Mouse (Mus musculus) midbrain, embryonic 16.5 days (tissue): ENCODE measurements at regions not wholly inside any gene's neighbourhood (a gene's known extent, or its start where the extent isn't known, plus 50 kb on each side); places are given as distances from the start of the nearest gene placed in this dataset.

Experiments used
- ATAC-seq: fragments of 200-750 bp; cut with Nextera tagmentation; 2 replicates; pipeline ENCODE4 v1.8.0; 2017; ENCODE audit warnings: moderate TSS enrichment
- H3K27ac ChIP-seq: fragments of 300-500 bp; sonication (generic); 2 replicates; pipeline ENCODE4 v1.5.1; 2014; ENCODE audit warnings: mild to moderate bottlenecking, low read length, mixed read lengths
- H3K27me3 ChIP-seq: fragments of 300-500 bp; sonication (generic); 2 replicates; pipeline ENCODE4 v1.6.1; 2014; ENCODE audit warnings: low read depth, low read length, mixed read lengths; ENCODE audit not compliant: control insufficient read depth, insufficient read depth
- H3K36me3 ChIP-seq: fragments of 300-500 bp; sonication (generic); 2 replicates; pipeline ENCODE4 v1.6.1; 2014; ENCODE audit warnings: mild to moderate bottlenecking, low read length, moderate library complexity, mixed read lengths; ENCODE audit not compliant: control insufficient read depth, insufficient read depth
- H3K4me1 ChIP-seq: fragments of 300-500 bp; sonication (generic); 2 replicates; pipeline ENCODE4 v1.6.1; 2014; ENCODE audit warnings: mild to moderate bottlenecking, low read length, mixed read lengths; ENCODE audit not compliant: control insufficient read depth, insufficient read depth
- H3K4me2 ChIP-seq: fragments of 300-500 bp; sonication (generic); 2 replicates; pipeline ENCODE4 v1.6.1; 2014; ENCODE audit warnings: mild to moderate bottlenecking, low read length, mixed read lengths
- H3K4me3 ChIP-seq: fragments of 300-500 bp; sonication (generic); 2 replicates; pipeline ENCODE4 v1.5.1; 2014; ENCODE audit warnings: low read depth, mild to moderate bottlenecking, low read length, moderate library complexity, mixed read lengths
- H3K9ac ChIP-seq: fragments of 300-500 bp; sonication (generic); 2 replicates; pipeline ENCODE4 v1.6.1; 2014; ENCODE audit warnings: low read depth, low read length, mixed read lengths
- H3K9me3 ChIP-seq: fragments of 300-500 bp; sonication (generic); replicated peaks from 2 replicates; pipeline ENCODE4 v1.6.1; 2014; ENCODE audit warnings: mild to moderate bottlenecking, low read length, mixed read lengths; ENCODE audit not compliant: control insufficient read depth, poor library complexity, severe bottlenecking
- WGBS: fragments of 180-500 bp; shearing (Covaris S2); extraction: QIAGEN DNeasy Blood & Tissue Kit; methylation state at CpG from one replicate; pipeline ENCODE4 v1.1.7; 2014; 5-methylcytosine and 5-hydroxymethylcytosine counted together

GRCm38 (mm10) chr2:132472126-132472525 lies 86.9 kb upstream of the Prokr2 start:
- no peak for ATAC-seq
- Histone ChIP-seq H3K4me2 (no peak overlapping the region), H3K36me3 (no peaks in the 10 kb centered on the region), H3K27ac (no peak overlapping the region; the same call in 1 of the 2 replicates), H3K4me1 (peaks cover 6% of the 10 kb centered on the region; the same call in 1 of the 2 replicates), H3K4me3 (no peak overlapping the region), H3K9me3 (no peaks in the 10 kb centered on the region), H3K27me3 (no peaks in the 10 kb centered on the region), H3K9ac (no peak overlapping the region)
- WGBS, result 35% methylated on average over 2 of the region's 2 CpGs

DNA sequence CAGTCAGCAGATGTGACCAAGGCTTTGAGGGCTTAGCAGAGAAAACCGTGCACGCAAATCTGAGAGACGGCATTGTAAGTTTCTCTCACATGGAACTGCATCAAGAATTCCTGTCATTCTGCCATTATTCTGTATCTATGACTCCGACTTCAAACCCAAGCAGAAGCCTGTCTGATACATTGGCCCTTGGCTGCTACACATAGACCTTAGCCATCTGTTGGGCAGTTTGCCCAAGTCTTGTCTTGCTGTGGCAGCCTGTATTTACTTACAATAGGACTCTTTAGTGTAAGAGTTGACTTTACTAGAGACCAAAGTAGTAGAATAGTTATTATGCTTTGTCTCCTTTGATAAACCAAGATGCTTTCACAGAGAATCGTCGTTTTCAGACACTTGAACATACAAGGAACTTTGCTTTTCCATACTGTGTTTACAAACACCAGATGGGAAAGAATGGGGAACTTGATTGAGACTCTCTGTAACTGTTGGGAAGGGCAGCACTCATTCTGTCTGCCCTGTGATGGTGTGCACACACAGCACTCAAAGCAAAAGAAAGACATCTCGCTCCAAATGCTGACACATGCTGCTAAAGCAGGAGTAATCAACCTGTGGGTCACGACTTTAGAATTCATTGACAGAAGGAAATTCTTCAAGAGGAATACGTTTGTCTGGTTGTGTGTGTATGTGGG lies 83.9 kb upstream of the Prokr2 start:
- no peak for ATAC-seq
- Histone ChIP-seq H3K4me2 (no peak overlapping the region), H3K27me3 (no peaks in the 10 kb centered on the region), H3K4me1 (peaks cover 6% of the 10 kb centered on the region; the same call in 1 of the 2 replicates), H3K36me3 (no peaks in the 10 kb centered on the region), H3K4me3 (no peak overlapping the region), H3K9me3 (no peaks in the 10 kb centered on the region), H3K27ac (no peak overlapping the region), H3K9ac (no peak overlapping the region)
- WGBS, result 77% methylated on average over 9 of the region's 9 CpGs

- WGBS, result 91% methylated on average over 1 of the region's 1 CpGs
- Histone ChIP-seq H3K9me3 (no peaks in the 10 kb centered on the region), H3K9ac (no peak overlapping the region), H3K27ac (no peak overlapping the region), H3K27me3 (no peaks in the 10 kb centered on the region), H3K4me2 (no peak overlapping the region), H3K36me3 (no peaks in the 10 kb centered on the region), H3K4me3 (no peak overlapping the region), H3K4me1 (no peaks in the 10 kb centered on the region)
- no peak for ATAC-seq
Measured at GRCm38 (mm10) chr2:132455029-132455428, 69.8 kb upstream of the Prokr2 start.

DNA sequence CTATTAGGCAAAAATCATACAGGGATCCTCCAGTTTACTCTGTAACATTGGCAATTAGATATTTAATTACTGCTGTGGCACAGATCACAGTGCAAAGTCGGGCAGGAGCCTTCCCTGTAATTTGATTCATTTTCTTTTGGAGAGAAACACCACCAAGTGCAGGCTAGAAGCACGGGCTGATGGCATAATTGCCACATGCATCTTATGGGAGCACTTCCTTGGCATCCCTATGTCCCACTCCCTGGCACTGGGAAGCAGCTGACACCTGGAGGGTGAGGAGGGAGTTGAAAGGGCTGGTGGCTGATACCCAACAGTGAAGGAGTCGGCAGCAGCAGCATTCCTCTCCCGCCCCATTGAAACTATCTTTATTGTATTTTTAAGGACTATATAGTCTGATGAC lies 64.1 kb upstream of the Prokr2 start:
- ATAC-seq, result no peak
- H3K9ac ChIP-seq, result no peak overlapping the region
- H3K36me3 ChIP-seq, result no peaks in the 10 kb centered on the region
- no peak overlapping the region for H3K27ac ChIP-seq
- H3K9me3 ChIP-seq, result no peaks in the 10 kb centered on the region
- H3K27me3 ChIP-seq, result no peaks in the 10 kb centered on the region
- peaks cover 18% of the 10 kb centered on the region for H3K4me1 ChIP-seq
- no peak overlapping the region for H3K4me2 ChIP-seq
- H3K4me3 ChIP-seq, result no peak overlapping the region
- 82% methylated on average over 4 of the region's 4 CpGs for WGBS

- Histone ChIP-seq H3K36me3 (no peaks in the 10 kb centered on the region), H3K27ac (no peak overlapping the region), H3K4me3 (no peak overlapping the region), H3K9me3 (no peaks in the 10 kb centered on the region), H3K4me2 (no peak overlapping the region), H3K4me1 (peaks cover 19% of the 10 kb centered on the region), H3K9ac (no peak overlapping the region), H3K27me3 (no peaks in the 10 kb centered on the region)
- WGBS, result 70% methylated on average over 3 of the region's 3 CpGs
- ATAC-seq, result no peak
Measured at GRCm38 (mm10) chr2:132447826-132448225, 62.6 kb upstream of the Prokr2 start.

- Histone ChIP-seq H3K9me3 (no peaks in the 10 kb centered on the region), H3K4me2 (no peak overlapping the region), H3K36me3 (no peaks in the 10 kb centered on the region), H3K4me3 (no peak overlapping the region), H3K4me1 (peaks cover 19% of the 10 kb centered on the region), H3K27ac (0 out of 2 replicates have a peak overlapping the region, but pooled peaks have one; percentile 63), H3K27me3 (no peaks in the 10 kb centered on the region), H3K9ac (no peak overlapping the region)
- peak; percentile 30; the same call in 1 of the 2 replicates for ATAC-seq
- 29% methylated on average over 3 of the region's 3 CpGs for WGBS
Measured at GRCm38 (mm10) chr2:132446019-132446418, 60.8 kb upstream of the Prokr2 start.

DNA sequence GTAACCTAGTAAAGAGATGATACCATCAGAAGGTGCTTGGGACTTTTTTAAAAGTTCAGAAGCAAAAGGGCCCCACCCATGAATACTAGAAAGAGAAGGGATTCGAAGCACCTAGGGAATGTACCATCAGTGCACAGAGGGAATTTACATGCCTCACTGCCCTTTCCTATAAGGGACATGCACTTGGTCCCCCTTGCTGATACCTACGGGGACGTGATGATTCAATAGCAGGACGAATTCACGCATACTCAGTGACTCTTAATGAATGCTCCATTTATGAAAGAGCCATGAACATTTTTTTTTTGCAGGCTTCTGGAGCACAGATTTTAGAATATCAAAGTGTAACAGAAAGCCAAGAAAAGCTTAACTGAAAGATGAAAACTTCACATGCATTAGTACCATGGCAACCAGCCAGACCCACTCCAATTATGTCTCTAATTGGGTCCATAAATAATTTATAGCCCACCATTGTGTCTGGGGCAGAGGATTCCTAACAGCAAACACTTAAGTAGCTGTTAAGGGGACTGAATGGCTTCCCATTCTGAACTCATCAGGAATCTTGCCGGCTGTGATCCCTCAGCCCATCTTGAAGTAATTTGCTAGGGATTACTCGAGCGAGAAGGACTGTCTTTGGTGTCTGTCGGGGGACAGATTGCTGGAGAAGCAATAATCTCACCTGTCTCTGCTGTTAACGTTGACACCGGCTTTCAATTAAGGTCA lies 59.4 kb upstream of the Prokr2 start:
- H3K27ac ChIP-seq, result peak overlapping the region; percentile 63
- H3K4me2 ChIP-seq, result peak overlapping the region; percentile 6; the same call in 1 of the 2 replicates

More for the DNA sequence above, 59.4 kb upstream of the Prokr2 start:
- ATAC-seq, result peak; percentile 66
- H3K27me3 ChIP-seq, result no peaks in the 10 kb centered on the region
- H3K36me3 ChIP-seq, result no peaks in the 10 kb centered on the region
- peaks cover 19% of the 10 kb centered on the region for H3K4me1 ChIP-seq
- no peaks in the 10 kb centered on the region for H3K9me3 ChIP-seq
- no peak overlapping the region for H3K9ac ChIP-seq
- 10% methylated on average over 11 of the region's 11 CpGs for WGBS
- H3K4me3 ChIP-seq, result no peak overlapping the region
